Mouse (Mus musculus): ENCODE measurements around the gene Gm21060. TPM values are rescaled to one million over a fixed set of nuclear protein-coding genes. Genes with fewer than 3 reads are reported as not detected.
"Not testable (repeated sequence)": the region's sequence is repeated elsewhere in the genome, so short reads cannot be mapped to it uniquely, and the experiment has no call there.

Gm21060 gene
- not detected in 2 replicates for polyA plus RNA-seq (2015; fragmentation: Nextera tagmentation; extraction: Ambion mirVana)

DNA sequence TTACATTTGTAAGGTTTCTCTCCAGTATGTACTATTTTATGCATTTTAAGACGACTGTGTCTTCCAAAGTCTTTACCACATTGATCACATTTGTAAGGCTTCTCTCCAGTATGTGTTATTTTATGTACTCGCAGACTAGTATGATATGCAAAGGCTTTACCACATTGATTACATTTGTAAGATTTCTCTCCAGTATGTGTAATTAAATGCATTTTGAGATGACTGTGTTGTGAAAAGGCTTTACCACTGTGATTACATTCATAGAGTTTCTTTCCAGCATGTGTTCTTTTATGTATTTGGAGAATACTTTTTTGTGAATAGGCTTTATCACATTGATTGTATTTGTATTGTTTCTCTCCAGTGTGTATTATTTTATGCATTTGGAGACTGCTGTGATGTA, at the start of gene Gm21060:
Gm21060 (minus strand) TSS at position 101 of the 400 bp plus-strand sequence.
- TF ChIP-seq EP300 (optimal IDR thresholded peaks at IDR 0.05) (no peak), CTCF (IDR thresholded peaks at IDR 0.05; ENCODE audit: low read depth) (no peak)
- no peaks in the 10 kb centered on the region for H3K9me3 ChIP-seq (ENCODE audit: control insufficient read depth, low read length)
- DNase-seq (ENCODE audit: low spot score): no peak
- no peak within 1 kb of the TSS for H3K27ac ChIP-seq (replicated peaks)
- H3K36me3 ChIP-seq (ENCODE audit: control insufficient read depth, insufficient read depth, low read length): no peaks in the 10 kb centered on the region
- H3K4me2 ChIP-seq (replicated peaks; ENCODE audit: low read depth): no peak within 1 kb of the TSS
- H3K27me3 ChIP-seq (ENCODE audit: control insufficient read depth, insufficient read depth, low read length): no peaks in the 10 kb centered on the region
- no peak for ATAC-seq (ENCODE audit: low FRiP score, low TSS enrichment)
- no peaks in the 10 kb centered on the region for H3K4me1 ChIP-seq (replicated peaks; ENCODE audit: control insufficient read depth, insufficient read depth)
- H3K9ac ChIP-seq (ENCODE audit: low read length): no peak within 1 kb of the TSS
- 82% methylated on average over 2 of the region's 2 CpGs for WGBS
- H3K4me3 ChIP-seq (ENCODE audit: low read depth, low read length): no peak within 1 kb of the TSS

DNA sequence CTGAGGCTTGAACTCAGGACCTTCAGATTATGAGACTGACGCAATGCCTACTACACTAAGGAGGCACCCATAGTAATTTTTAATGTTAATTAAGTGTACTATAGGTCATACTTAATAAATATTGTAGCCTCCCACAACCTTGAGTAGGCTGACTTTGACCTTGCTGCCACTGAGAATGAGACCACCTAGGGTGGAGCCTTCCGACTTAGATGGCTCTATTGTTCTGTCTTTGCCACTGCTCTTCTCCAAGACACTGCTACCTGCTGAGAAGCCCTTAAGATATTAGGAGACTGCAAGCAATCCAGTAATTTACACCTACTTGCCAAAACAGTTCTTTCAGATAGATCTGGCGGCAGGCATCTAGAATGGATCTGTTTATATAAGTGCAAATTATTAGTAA, 24.0 kb upstream of the Gm21060 start:
- not testable (repeated sequence) for H3K4me1 ChIP-seq (replicated peaks; ENCODE audit: control insufficient read depth, insufficient read depth); H3K36me3 ChIP-seq (ENCODE audit: control insufficient read depth, insufficient read depth, low read length); H3K27ac ChIP-seq (replicated peaks); H3K4me3 ChIP-seq (ENCODE audit: low read depth, low read length); H3K9me3 ChIP-seq (ENCODE audit: control insufficient read depth, low read length); DNase-seq (ENCODE audit: low spot score); H3K27me3 ChIP-seq (ENCODE audit: control insufficient read depth, insufficient read depth, low read length); H3K4me2 ChIP-seq (replicated peaks; ENCODE audit: low read depth); ATAC-seq (ENCODE audit: low FRiP score, low TSS enrichment); H3K9ac ChIP-seq (ENCODE audit: low read length)
- 78% methylated on average over 3 of the region's 3 CpGs for WGBS

DNA sequence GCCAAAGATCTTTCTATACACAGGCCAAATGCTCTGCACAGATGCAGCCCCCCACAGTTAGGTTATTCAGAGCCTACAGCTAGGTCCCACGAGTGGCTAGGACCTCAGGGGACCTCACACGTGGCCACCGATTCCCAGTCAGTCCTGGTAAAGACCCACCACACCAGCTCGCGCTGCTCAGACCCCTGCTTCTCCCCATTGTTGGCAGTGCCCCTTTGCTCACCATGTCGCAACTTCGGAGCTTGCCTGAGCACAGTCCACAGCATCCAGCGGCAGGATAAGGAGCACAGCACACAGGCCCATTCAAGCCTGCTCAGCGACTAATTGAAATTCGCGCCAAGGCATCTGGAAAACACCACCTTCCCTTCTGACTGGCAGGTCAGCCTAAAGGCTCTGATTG, 16.3 kb upstream of the Gm21060 start:
- not testable (repeated sequence) for ATAC-seq (ENCODE audit: low FRiP score, low TSS enrichment); H3K27ac ChIP-seq (replicated peaks); H3K9ac ChIP-seq (ENCODE audit: low read length); DNase-seq (ENCODE audit: low spot score); H3K4me3 ChIP-seq (ENCODE audit: low read depth, low read length); H3K4me1 ChIP-seq (replicated peaks; ENCODE audit: control insufficient read depth, insufficient read depth); H3K9me3 ChIP-seq (ENCODE audit: control insufficient read depth, low read length); H3K4me2 ChIP-seq (replicated peaks; ENCODE audit: low read depth); H3K36me3 ChIP-seq (ENCODE audit: control insufficient read depth, insufficient read depth, low read length); H3K27me3 ChIP-seq (ENCODE audit: control insufficient read depth, insufficient read depth, low read length)
- 40% methylated on average over 11 of the region's 11 CpGs for WGBS

DNA sequence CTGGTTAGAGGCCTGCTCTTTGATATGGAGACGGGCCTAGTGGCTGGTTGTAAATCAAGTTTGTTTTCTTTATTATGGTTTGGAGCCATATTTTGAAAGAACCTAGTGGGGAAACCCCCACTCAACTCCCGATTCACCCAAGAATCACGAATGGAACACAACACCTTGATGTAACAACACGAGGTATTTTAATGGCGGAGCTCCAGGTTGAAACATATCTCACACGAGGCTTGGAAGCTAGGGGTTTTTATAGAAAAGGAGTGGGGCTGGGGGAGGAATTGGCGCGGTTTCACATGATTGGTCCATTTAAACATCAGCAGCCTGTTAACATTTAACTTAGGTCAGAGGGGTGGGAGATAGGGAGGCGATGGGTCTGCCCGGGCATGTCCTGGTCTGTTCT, 15.5 kb upstream of the Gm21060 start:
- not testable (repeated sequence) for H3K9ac ChIP-seq (ENCODE audit: low read length); ATAC-seq (ENCODE audit: low FRiP score, low TSS enrichment); H3K9me3 ChIP-seq (ENCODE audit: control insufficient read depth, low read length); DNase-seq (ENCODE audit: low spot score); H3K4me2 ChIP-seq (replicated peaks; ENCODE audit: low read depth); H3K4me3 ChIP-seq (ENCODE audit: low read depth, low read length); H3K4me1 ChIP-seq (replicated peaks; ENCODE audit: control insufficient read depth, insufficient read depth); H3K27me3 ChIP-seq (ENCODE audit: control insufficient read depth, insufficient read depth, low read length); H3K27ac ChIP-seq (replicated peaks); H3K36me3 ChIP-seq (ENCODE audit: control insufficient read depth, insufficient read depth, low read length)
- WGBS: 89% methylated on average over 9 of the region's 10 CpGs

DNA sequence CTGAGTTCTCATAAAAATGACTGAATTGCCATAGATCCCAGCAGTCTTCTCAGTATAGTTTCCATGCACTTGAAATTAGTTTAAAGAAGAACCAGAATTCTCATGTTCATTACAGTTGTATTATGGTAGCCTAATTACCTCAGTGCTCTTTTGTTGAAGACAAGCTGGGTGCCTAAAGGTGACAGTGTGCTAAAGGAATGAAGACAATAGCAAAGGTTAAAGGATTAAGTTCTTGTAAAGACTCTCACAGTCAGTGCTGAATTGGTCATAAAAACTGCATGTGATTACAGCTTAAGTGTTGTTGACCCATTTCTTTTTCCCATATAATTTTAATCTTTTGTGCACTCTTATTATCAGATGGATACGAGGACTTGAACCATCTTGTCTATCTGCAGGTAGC, 11.2 kb upstream of the Gm21060 start:
- not testable (repeated sequence) for ATAC-seq (ENCODE audit: low FRiP score, low TSS enrichment); H3K4me3 ChIP-seq (ENCODE audit: low read depth, low read length); DNase-seq (ENCODE audit: low spot score); H3K9me3 ChIP-seq (ENCODE audit: control insufficient read depth, low read length); H3K36me3 ChIP-seq (ENCODE audit: control insufficient read depth, insufficient read depth, low read length); H3K27ac ChIP-seq (replicated peaks); H3K4me2 ChIP-seq (replicated peaks; ENCODE audit: low read depth); H3K27me3 ChIP-seq (ENCODE audit: control insufficient read depth, insufficient read depth, low read length); H3K9ac ChIP-seq (ENCODE audit: low read length); H3K4me1 ChIP-seq (replicated peaks; ENCODE audit: control insufficient read depth, insufficient read depth)
- 57% methylated on average over 1 of the region's 1 CpGs for WGBS

DNA sequence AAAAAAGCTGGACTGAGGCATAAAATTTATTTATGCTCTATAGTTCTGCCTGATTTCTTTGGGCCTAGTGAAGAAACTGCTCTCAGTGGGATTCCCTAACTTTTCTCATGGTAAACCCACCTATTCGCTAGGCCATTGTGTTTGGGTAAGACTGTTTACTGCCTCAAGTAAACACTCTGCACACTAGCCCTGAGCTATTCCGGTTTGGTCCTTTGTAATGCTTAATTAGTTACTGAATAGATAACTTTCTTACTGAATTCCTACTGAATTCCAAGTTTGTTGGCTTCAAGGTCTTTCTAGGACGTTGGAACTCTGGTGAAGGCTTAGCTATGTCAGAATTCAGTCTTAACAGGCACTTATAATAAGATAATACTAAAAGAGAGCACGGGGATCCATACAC, 11.8 kb downstream of the Gm21060 start:
- 71% methylated on average over 4 of the region's 4 CpGs for WGBS
- H3K4me2 ChIP-seq (replicated peaks; ENCODE audit: low read depth); H3K36me3 ChIP-seq (ENCODE audit: control insufficient read depth, insufficient read depth, low read length); H3K4me3 ChIP-seq (ENCODE audit: low read depth, low read length); H3K9ac ChIP-seq (ENCODE audit: low read length); ATAC-seq (ENCODE audit: low FRiP score, low TSS enrichment); H3K27me3 ChIP-seq (ENCODE audit: control insufficient read depth, insufficient read depth, low read length); H3K27ac ChIP-seq (replicated peaks); H3K4me1 ChIP-seq (replicated peaks; ENCODE audit: control insufficient read depth, insufficient read depth); DNase-seq (ENCODE audit: low spot score); H3K9me3 ChIP-seq (ENCODE audit: control insufficient read depth, low read length): not testable (repeated sequence)

DNA sequence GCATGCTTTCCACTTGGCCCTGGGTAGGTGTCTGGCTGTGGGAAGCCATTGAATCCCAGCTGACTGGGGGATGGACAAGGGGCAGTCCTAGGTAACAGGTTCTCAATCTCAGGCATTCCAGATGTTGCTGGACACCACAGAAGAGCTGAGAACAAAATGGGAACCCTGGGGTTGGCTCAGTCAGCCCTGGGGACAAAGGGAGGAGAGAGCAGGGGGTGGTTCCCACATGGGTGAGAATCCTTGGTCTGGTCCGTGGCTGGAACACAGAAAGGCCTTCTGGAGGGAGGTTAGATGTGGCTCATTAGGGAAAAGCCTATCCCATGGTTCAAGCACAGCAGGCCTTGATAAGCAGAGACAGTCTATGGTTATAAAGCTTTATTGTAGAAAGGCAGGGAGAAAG, 13.3 kb downstream of the Gm21060 start:
- Histone ChIP-seq H3K4me3 (ENCODE audit: low read depth, low read length) (no peak overlapping the region), H3K9me3 (ENCODE audit: control insufficient read depth, low read length) (no peaks in the 10 kb centered on the region), H3K9ac (ENCODE audit: low read length) (no peak overlapping the region), H3K36me3 (ENCODE audit: control insufficient read depth, insufficient read depth, low read length) (no peaks in the 10 kb centered on the region), H3K27ac (replicated peaks) (no peak overlapping the region), H3K4me1 (replicated peaks; ENCODE audit: control insufficient read depth, insufficient read depth) (no peaks in the 10 kb centered on the region), H3K27me3 (ENCODE audit: control insufficient read depth, insufficient read depth, low read length) (no peaks in the 10 kb centered on the region), H3K4me2 (replicated peaks; ENCODE audit: low read depth) (no peak overlapping the region)
- 56% methylated on average over 1 of the region's 1 CpGs for WGBS
- TF ChIP-seq EP300 (optimal IDR thresholded peaks at IDR 0.05): no peak
- TF ChIP-seq CTCF (IDR thresholded peaks at IDR 0.05; ENCODE audit: low read depth): no peak
- no peak for ATAC-seq (ENCODE audit: low FRiP score, low TSS enrichment)
- no peak for DNase-seq (ENCODE audit: low spot score)

Measured in stomach, postnatal 0 days (tissue).